Comparison of ENCODE assay signal across 9 mouse cellular contexts in the genomic region with DNA sequence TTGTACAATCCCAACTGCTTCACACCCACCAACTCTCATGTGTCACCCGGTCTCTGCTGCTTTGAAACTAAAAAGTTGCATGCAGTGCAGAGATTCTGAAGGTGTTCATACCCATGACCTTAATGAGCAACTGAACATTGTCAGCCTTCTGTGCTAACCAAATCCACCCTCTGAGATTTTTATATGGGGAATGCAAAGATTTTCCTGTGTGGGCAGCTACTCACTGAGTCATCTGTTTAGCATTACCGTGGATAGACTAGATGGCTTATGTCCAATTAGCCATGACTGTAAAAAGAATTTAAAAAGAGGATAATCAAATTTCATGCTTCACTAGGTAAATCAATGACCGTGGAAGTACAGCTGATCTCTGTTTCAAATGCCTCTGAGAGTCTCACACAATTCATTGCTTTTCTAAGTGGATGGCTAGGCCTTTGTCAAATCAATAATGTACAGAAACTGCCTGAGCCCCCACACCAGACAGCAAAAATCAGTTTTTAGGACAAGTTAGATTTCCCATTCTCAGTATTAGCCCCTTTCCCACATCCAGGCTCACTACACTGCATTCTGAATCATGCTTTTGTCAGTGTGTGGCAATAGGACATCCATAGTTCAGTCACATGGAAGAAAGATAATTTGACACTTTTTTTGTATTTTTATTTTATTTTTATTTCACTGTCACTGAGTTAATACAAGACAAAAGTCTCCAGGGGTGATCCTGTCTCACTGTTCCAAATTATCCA.
A peak's percentile ranks its signal among the peaks of the same experiment; 100 is the strongest.
DNase-seq lines count a peak whose midpoint lies in the region; ATAC-seq lines count a peak whose summit lies in the region.
"Had no signal": no experiment of that assay in that cellular context is flagged by ENCODE, and none has a peak within 500 bp of the region (broad histone marks: within the 10 kb centered on the region; RNA-seq: fewer than 3 reads in every experiment).

No protein-coding gene starts in this region.

- 21% methylated on average over 3 of the region's 3 CpGs for WGBS in hindbrain, embryonic 12.5 days
- 39% methylated on average over 3 of the region's 3 CpGs for WGBS in kidney, embryonic 16.5 days

- peak; percentile 3 for DNase-seq in embryo, embryonic 10 days (ENCODE audit: low spot score)
- no peak for DNase-seq in embryo, embryonic 9.5 days (ENCODE audit: extremely low spot score)
- peak; percentile 97 for DNase-seq in Muller cell, postnatal 12 days (ENCODE audit: inconsistent ontology term)
- peak; percentile 46 for DNase-seq in mesoderm, embryonic 11.5 days (ENCODE audit: low read depth, low spot score)
- no peak for DNase-seq in gastrocnemius, postnatal 10 days
- DNase-seq in gastrocnemius, adult 18-20 months (ENCODE audit: low spot score) = no peak

- H3K36me3 ChIP-seq in hindbrain, embryonic 12.5 days = no peaks in the 10 kb centered on the region
- H3K36me3 ChIP-seq in kidney, embryonic 16.5 days (ENCODE audit: insufficient read depth, low read length) = no peaks in the 10 kb centered on the region
- H3K36me3 ChIP-seq: stomach, embryonic 15.5 days had no signal

- no peak overlapping the region for H3K9ac ChIP-seq in hindbrain, embryonic 12.5 days
- no peak overlapping the region for H3K9ac ChIP-seq in kidney, embryonic 16.5 days (replicated peaks; ENCODE audit: low read length)
- H3K9ac ChIP-seq: stomach, embryonic 15.5 days had no signal

- H3K9me3 ChIP-seq in hindbrain, embryonic 12.5 days (replicated peaks) = no peaks in the 10 kb centered on the region
- no peaks in the 10 kb centered on the region for H3K9me3 ChIP-seq in kidney, embryonic 16.5 days (ENCODE audit: low read length)
- H3K9me3 ChIP-seq: stomach, embryonic 15.5 days had no signal

- peak; percentile 92 for ATAC-seq in hindbrain, embryonic 12.5 days (ENCODE audit: low FRiP score)
- ATAC-seq in kidney, embryonic 16.5 days (ENCODE audit: low FRiP score, low TSS enrichment) = no peak

- H3K27ac ChIP-seq in hindbrain, embryonic 12.5 days = peak overlapping the region; percentile 5; the same call in 1 of the 2 replicates
- H3K27ac ChIP-seq in kidney, embryonic 16.5 days (ENCODE audit: low read length) = no peak overlapping the region
- H3K27ac ChIP-seq: stomach, embryonic 15.5 days had no signal

- no peak overlapping the region for H3K4me2 ChIP-seq in hindbrain, embryonic 12.5 days (replicated peaks)
- H3K4me2 ChIP-seq in kidney, embryonic 16.5 days (replicated peaks; ENCODE audit: low read depth, low read length) = no peak overlapping the region
- H3K4me2 ChIP-seq: stomach, embryonic 15.5 days had no signal

- H3K4me1 ChIP-seq in hindbrain, embryonic 12.5 days = peaks cover 6% of the 10 kb centered on the region
- H3K4me1 ChIP-seq in kidney, embryonic 16.5 days (ENCODE audit: insufficient read depth, low read length) = no peaks in the 10 kb centered on the region
- H3K4me1 ChIP-seq: stomach, embryonic 15.5 days had no signal

- no peaks in the 10 kb centered on the region; the same call in 1 of the 2 replicates for H3K27me3 ChIP-seq in hindbrain, embryonic 12.5 days
- H3K27me3 ChIP-seq in kidney, embryonic 16.5 days (ENCODE audit: insufficient read depth, low read length) = no peaks in the 10 kb centered on the region
- H3K27me3 ChIP-seq: stomach, embryonic 15.5 days had no signal

- H3K4me3 ChIP-seq in hindbrain, embryonic 12.5 days = no peak overlapping the region
- no peak overlapping the region for H3K4me3 ChIP-seq in kidney, embryonic 16.5 days (ENCODE audit: low read length)
- H3K4me3 ChIP-seq: stomach, embryonic 15.5 days had no signal

Comparison
In these comparisons a context has a peak if more than half of its experiments do, and no peak if none do; other contexts are left out.
1. DNase-seq: peak in embryo, embryonic 10 days (single experiment), Muller cell, postnatal 12 days (single experiment) and mesoderm, embryonic 11.5 days (single experiment); none in embryo, embryonic 9.5 days (single experiment), gastrocnemius, postnatal 10 days (single experiment) and gastrocnemius, adult 18-20 months (single experiment).